Mouse (Mus musculus) testis, adult 2 months (tissue): ENCODE data around the gene Mta3. TPM values are rescaled to one million over a fixed set of nuclear protein-coding genes. Genes with fewer than 3 reads are reported as not detected.
A peak's percentile ranks its signal among the peaks of the same experiment; 100 is the strongest.

Source experiments
- H3K27ac ChIP-seq: fragments of 200-500 bp; 2 replicates; pipeline ENCODE4 v1.5.1; 2012; ENCODE audit warnings: low read depth, low read length; ENCODE audit not compliant: control insufficient read depth, insufficient read depth
- H3K27me3 ChIP-seq: fragments of 200-500 bp; 2 replicates; pipeline ENCODE4 v1.6.1; 2012; ENCODE audit warnings: mild to moderate bottlenecking, low read length, moderate library complexity; ENCODE audit not compliant: control insufficient read depth, insufficient read depth
- H3K36me3 ChIP-seq: fragments of 200-500 bp; 2 replicates; pipeline ENCODE4 v1.6.1; 2012; ENCODE audit warnings: mild to moderate bottlenecking, low read length; ENCODE audit not compliant: control insufficient read depth, insufficient read depth
- H3K4me1 ChIP-seq: fragments of 200-500 bp; 2 replicates; pipeline ENCODE4 v1.6.1; 2012; ENCODE audit warnings: low read length; ENCODE audit not compliant: control insufficient read depth, insufficient read depth
- H3K4me3 ChIP-seq: fragments of 200-500 bp; 2 replicates; pipeline ENCODE4 v1.5.1; 2012; ENCODE audit warnings: low read depth, mild to moderate bottlenecking, low read length, moderate library complexity, mixed read lengths; ENCODE audit not compliant: control insufficient read depth
- CTCF ChIP-seq: fragments of 200-500 bp; IDR thresholded peaks from 2 replicates; pipeline ENCODE4 v1.5.1; 2012; ENCODE audit warnings: low read depth, mild to moderate bottlenecking, inconsistent platforms, low read length, moderate library complexity; ENCODE audit not compliant: control insufficient read depth, insufficient read depth, insufficient replicate concordance
- POLR2A ChIP-seq: fragments of 200-500 bp; IDR thresholded peaks from 2 replicates; pipeline ENCODE4 v1.6.1; 2012; ENCODE audit warnings: low read depth, mild to moderate bottlenecking, inconsistent platforms, low read length, moderate library complexity; ENCODE audit not compliant: control insufficient read depth
- polyA plus RNA-seq: library from polyadenylated mRNA; depleted of rRNA; stranded (reverse); fragments of >200 nt; gene quantifications from 2 replicates; pipeline ENCODE4 v1.2.3, GENCODE M21; 2012; rRNA removed

The Mta3 gene
- polyA plus RNA-seq, 1 experiment, result 36.3 TPM

- Histone ChIP-seq H3K4me1 (peaks cover 2% of the 10 kb centered on the region; the same call in 1 of the 2 replicates), H3K27ac (peak overlapping the region; percentile 83), H3K4me3 (peak overlapping the region; percentile 83), H3K36me3 (no peaks in the 10 kb centered on the region), H3K27me3 (no peaks in the 10 kb centered on the region)
- TF ChIP-seq POLR2A (peak; percentile 40; the same call in 1 of the 2 replicates), CTCF (0 out of 2 replicates have a peak, but pooled peaks have one; percentile 0)
These were observed 155.6 kb downstream of the Mta3 start for GRCm38 (mm10) chr17:83861444-83862133.

DNA sequence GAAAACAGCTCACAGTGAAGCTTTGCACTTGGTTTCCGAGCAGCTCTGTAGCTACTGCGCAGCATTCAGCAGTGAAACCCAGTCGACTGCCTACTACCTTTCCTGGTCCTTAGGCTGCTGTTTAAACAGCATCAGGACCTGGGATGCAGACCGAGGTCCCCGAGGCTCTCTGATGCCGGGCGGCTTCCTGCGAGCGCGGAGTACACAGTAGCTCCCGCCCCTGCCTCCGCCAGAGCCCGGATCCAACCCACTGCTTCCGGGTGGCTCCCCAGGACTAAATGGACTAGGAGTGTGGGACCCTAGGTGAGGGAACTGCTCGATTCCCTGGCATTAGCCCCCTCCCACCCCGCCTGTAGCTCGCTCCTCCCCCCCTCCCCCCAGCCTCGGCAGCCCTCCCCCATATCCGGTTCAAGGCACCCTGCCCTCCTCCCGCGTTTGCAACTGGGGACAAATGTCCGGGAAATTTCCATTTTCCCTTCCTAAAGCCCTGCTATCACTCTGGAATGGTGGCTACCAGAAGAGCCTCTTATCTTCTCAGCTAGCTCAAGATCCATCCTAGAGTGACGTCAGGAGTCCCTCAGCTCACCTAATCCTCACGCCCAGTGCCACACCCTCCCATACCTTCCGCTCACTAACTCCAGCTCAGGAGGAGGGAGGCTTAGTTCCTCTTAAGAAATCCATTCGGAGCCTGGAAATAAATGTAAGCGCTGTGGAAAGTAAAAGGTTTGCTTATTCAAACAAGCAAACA lies 156.3 kb downstream of the Mta3 start:
- Histone ChIP-seq H3K27me3 (no peaks in the 10 kb centered on the region), H3K36me3 (no peaks in the 10 kb centered on the region), H3K4me1 (peaks cover 2% of the 10 kb centered on the region; the same call in 1 of the 2 replicates), H3K4me3 (peak overlapping the region; percentile 83), H3K27ac (peak overlapping the region; percentile 83)
- TF ChIP-seq POLR2A (no peak), CTCF (no peak)

DNA sequence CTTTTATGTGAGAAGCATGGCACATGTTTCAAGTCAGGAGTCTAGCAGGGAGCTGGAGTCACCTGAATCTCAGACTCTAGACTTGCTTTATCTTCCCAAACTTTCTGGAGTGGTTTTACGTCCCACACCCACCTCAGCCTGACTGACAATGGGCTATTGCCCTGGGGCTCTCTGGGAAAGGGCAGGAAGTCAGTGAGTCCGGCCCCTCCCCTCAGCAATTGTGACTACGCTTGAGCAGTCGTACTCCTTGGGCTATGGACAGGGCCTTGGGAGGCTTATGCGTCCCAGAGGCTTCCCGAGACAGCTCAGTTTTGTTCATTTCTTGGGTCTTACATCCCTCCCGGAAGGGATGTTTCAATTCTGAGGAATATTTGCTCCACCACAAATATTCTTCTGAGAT lies 159.4 kb downstream of the Mta3 start:
- Histone ChIP-seq H3K4me3 (no peak overlapping the region), H3K4me1 (peaks cover 2% of the 10 kb centered on the region; the same call in 1 of the 2 replicates), H3K27ac (no peak overlapping the region), H3K36me3 (no peaks in the 10 kb centered on the region), H3K27me3 (no peaks in the 10 kb centered on the region)
- TF ChIP-seq POLR2A (no peak), CTCF (no peak)

DNA sequence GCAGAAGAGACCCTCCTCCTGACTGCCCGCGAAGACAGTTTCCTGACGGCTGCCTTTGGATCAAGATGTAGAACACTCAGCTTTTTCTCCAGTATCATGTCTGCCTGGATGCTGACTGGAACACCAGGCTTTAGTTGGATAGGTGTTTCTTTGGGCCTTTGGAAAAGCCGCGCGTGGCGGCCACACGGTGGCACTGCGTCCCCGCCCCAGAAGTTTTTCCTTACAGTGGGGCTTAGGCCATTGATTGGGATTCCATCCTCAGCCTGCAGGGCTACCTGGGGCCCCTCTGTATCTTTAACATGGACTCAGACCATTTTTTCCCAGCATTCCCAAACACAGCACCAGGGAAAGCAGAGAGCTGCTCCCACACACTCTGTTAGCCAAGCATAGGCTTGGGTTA lies 160.6 kb downstream of the Mta3 start:
- H3K27me3 ChIP-seq, result no peaks in the 10 kb centered on the region
- TF ChIP-seq POLR2A (no peak), CTCF (peak; percentile 38; the same call in 1 of the 2 replicates)
- peaks cover 2% of the 10 kb centered on the region; the same call in 1 of the 2 replicates for H3K4me1 ChIP-seq
- H3K4me3 ChIP-seq, result no peak overlapping the region
- H3K36me3 ChIP-seq, result no peaks in the 10 kb centered on the region
- no peak overlapping the region for H3K27ac ChIP-seq

- Histone ChIP-seq H3K4me3 (no peak overlapping the region), H3K27me3 (no peaks in the 10 kb centered on the region), H3K4me1 (peaks cover 5% of the 10 kb centered on the region), H3K36me3 (no peaks in the 10 kb centered on the region), H3K27ac (no peak overlapping the region)
- TF ChIP-seq POLR2A, result no peak
- no peak for TF ChIP-seq CTCF
These were observed 164.4 kb downstream of the Mta3 start for GRCm38 (mm10) chr17:83870385-83870784.

Other genes with a start within 250 kb of the Mta3 start
- gene Cox7a2l, start 188.8 kb upstream of the Mta3 start, polyA plus RNA-seq, result 80.0 and 82.3 TPM in 2 replicates
- 0.72 and 0.81 TPM in 2 replicates for gene Kcng3, start 74.3 kb upstream of the Mta3 start, polyA plus RNA-seq
- 0.18 and 0.19 TPM in 2 replicates for gene Haao, start 141.8 kb downstream of the Mta3 start, polyA plus RNA-seq